Mouse (Mus musculus) cerebellum, adult 9-11 months (tissue): ENCODE measurements at regions not wholly inside any gene's neighbourhood (a gene's known extent, or its start where the extent isn't known, plus 50 kb on each side); places are given as distances from the start of the nearest gene placed in this dataset.
A peak's percentile ranks its signal among the peaks of the same experiment; 100 is the strongest.
"Not testable (repeated sequence)": the region's sequence is repeated elsewhere in the genome, so short reads cannot be mapped to it uniquely, and the experiment has no call there.

ENCODE experiments used
- DNase-seq: peaks from one replicate; pipeline ENCODE4 v3.0.0; 2022

DNA sequence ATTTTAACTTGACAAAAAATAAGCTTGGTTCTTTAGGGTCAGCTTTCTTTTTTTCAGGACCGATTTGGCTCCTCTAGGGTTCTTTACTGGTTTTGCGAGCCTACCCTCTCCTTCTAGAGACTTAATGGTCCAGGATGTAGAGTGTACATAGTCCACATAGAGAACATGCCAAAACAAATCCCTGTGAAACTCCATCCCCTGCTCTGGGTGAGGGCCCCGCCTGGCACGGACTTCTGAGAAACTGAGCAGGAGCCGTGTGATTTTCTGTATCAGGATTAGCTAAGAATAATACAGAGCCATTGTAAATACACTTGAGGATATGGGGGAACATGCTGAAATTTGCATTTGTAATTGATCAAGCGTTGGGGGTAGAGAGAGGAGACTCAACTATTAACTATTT is 118.2 kb upstream of the Teddm2 start:
- DNase-seq: no peak

DNA sequence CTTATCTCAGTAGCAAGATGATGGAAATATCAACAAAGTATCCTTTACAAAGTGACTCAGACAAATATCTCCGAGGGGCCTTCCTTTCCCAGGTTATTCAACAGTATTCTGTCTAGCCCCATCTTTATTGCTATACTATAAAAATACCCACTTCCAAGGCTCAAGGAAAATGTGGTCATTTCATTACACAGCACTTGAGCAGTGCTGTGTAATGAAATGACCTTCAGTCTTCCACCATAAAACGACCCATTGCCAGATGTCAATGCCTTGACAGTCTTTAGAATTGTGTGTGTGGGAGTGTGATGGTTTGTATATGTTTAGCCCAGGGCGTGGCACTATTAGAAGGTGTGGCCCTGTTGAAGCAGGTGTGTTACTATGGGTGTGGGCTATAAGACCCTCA is 124.3 kb upstream of the Teddm2 start:
- no peak for DNase-seq

DNA sequence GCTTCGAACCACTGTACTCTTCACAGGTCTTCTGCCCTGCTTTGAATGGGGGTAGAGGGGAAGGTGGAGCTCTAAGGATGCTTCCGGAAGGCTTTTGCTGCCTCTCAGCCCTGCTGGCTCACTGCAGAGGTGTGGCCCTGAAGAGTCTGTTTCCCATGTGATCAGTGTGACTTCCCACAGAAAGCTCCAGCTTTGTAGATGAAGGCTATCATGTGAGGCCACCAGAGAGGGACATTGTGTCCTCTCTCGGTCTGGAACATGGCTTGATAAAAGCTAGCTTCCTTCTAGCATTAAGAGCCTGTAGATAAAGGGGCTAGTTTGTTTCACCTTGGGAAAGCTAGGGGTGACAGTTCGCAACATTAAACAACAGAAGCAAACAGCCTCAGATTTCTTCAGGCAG is 127.3 kb upstream of the Teddm2 start:
- no peak for DNase-seq

DNA sequence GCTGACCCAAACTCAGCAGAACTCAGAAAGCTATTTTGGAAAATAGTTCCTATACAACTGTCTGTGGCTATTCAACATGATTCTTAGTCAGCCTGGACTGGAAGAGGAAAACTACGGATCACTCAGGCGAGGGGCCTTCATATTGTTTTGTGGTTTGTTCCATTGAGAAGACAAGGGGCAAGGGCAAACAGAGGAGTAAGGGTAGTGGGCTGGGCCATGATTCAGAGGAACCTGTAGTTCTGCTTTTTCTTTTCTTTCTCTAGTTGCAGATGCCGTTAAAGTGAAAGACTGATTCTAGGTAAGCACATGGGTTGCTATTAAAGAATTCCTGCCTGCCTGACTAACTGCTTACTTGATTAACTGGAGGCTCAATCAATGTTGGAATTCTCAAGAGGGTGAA is 129.8 kb upstream of the Teddm2 start:
- no peak for DNase-seq

DNA sequence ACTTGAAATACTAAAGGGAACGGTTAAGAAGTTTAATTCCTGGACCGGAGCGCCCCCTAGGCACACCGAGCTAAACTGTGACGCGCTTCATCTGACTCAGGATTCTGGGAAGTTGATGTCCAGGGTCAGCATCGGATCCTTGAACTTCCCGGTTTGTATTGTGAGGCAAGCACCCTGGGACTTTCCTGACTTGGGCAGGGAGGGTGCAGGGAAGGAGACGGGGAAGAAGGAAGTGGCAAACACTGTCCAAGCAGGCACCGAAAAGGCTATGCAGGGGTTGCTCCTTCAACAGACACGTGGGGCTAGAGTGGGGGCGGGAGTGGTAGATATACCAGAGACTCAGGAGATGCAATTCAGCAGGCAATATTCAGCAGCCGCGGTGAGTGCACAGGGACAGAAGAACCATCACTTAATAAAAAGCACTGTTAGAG is 132.7 kb upstream of the Teddm2 start:
- peak; percentile 17 for DNase-seq

DNA sequence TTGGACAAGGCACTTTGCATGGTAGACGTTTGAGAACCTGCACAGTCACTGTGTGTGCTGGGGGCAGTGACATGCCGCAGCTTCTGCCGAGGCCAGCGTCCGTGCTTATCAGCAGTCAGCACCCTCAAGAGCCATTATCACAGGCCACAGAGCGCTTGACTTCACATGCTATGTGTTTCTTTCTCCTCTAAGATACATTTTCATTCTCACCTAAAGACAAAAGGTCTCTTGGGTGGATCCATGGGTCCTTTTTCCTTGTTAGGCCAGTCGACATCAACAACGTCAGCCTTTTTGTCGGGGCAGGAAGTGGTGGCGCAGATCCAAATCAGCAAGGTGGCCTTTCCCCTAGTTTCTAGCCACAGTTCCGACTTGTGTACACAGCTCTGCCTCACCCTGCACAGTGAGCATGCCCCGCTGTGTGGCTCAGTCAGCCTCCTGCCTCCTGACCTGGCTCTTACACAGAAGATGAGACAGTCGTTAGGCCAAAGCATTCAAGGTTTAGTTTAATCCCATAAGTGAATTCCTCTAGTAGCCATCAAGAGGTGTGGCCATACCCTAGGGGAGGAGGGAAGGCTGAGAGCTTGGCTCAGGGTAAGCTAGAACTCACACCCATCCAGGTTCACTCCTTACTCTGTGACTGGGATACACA is 134.1 kb upstream of the Teddm2 start:
- no peak for DNase-seq

DNA sequence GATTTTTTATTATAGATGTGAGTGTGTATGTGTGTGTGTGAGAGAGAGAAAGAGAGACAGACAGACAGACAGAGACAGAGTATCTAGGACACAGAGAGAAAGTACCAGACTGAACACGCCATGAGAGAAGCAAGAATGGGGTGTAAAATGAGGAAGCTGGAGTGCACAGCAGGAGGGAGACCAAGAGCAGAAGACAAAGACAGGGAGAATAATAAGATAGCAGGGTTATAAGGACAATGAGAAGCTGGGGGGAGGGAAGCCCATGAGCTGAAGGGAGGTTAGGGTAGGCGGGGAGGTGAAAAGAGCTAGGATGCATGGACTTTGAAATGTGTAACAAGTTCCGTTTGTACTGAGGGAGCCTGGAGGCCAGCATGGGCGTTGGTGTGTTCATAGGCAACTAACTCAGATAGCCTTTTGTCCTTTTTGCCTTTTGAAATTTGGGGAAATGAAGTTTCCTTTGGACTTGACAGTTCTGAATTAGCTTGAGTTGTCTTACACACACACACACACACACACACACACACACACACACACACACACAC is 136.8 kb upstream of the Teddm2 start:
- DNase-seq: no peak

DNA sequence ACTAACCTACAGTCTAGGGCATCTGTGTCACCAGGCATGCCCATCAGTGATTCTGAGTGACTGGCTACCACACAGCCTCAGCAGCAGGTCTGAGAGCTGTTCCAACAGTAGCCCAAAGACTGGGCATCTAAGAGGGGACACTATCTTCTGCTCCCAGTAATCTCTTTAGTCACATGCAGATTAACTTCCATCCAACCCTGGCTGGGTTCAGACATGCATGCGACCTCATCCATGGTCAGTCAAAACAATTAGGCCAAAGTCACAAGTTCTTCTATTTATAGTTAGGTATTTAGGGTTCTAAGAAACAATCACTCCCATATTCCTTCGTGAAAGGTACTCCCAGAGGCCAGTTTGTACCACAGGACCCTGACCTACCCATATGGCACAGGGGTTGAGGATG is 138.2 kb upstream of the Teddm2 start:
- DNase-seq: no peak

DNA sequence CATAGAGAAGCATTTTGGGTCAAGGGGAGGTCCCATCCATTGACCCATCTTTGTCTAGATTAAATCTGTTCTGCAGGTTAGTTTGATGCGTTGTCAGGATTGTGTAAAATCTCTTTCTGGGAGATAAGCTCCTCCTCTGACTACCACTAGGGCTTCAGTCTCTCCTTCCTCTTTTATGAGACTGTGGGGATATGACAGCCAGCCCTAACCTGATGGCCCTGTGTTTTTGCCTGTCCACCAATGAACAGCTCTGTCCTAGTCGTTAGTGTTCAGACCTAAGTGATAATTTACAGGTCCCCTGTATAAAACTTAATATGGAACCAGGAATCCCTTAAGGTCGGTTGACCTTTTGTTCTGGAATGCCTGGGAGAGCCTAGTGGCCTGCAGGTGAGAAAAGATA is 140.9 kb upstream of the Teddm2 start:
- no peak for DNase-seq

DNA sequence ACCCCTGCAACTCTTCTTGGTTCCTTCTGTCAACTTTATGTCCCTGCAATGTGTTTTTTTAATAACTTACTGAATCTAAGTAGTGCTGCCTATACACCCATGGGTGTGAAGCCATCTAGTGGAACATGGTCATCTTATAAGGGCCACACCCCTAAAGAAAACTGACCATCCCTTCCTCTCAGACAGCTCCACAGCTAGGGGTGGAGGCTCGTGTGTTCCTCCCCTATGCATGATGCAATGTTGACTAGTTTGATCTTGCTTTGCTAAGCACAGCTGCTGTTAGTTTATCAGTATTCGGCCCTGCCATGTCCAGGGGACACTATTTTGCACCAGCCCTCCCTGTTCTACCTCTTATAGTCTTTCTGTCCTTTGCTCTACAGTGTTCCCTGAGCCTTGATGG is 142.9 kb upstream of the Teddm2 start:
- no peak for DNase-seq

DNA sequence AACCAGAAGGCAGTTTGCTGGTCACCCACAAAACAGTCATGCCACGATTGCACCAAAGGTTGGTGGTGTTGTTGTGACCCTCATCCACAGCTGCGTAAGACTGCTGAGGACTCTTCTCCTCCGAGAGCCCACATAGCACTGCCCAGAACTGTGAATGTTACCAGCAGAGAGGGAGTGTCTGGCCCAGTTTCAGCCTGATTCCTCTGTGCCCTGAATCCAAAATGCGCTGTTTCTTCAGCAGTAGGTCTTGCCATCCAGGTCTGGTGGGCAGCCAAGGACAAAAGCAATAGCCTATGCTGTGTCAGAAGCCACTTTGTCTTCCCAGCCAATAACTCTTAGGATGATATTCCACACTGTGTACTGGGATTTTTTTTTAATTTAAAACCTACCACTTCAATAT is 144.7 kb upstream of the Teddm2 start:
- peak; percentile 7 for DNase-seq

DNA sequence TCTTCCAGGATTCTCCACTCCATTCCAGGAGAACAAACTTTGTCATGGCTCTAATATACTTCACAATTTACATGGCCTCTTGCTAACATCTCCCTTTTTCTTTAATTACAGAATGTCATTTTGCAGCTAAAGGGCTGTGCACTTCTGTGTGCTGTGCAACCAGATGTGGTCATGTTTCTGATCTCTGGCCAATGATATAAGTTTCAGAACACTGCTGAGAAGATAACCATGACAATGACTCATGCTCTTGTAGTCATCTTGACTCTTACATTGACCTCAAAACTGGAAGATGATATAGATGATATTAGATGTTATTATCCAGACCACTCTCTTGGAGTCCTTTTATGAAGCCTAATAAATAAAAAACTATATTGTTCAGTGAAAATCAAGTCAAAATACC is 145.9 kb upstream of the Teddm2 start:
- no peak for DNase-seq

DNA sequence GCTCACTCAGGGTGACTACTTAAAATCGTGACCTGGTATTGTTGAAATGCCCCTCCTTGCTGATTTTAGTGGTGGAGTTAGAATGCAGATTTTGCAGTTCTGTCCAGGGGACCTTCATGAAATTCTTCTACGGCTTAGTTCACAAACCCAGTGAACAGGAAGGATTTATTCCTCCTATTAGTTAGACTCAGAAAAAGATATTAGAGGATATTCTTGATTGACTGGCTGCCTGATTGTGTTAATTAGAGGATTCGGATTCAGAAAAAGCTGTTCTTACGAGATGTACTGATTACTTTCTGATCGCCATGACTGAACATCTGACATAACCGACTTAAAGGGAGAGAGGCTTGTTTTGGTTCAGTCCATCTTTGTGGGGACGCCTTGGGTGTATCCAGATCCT is 147.3 kb upstream of the Zfp648 start:
- DNase-seq: no peak

DNA sequence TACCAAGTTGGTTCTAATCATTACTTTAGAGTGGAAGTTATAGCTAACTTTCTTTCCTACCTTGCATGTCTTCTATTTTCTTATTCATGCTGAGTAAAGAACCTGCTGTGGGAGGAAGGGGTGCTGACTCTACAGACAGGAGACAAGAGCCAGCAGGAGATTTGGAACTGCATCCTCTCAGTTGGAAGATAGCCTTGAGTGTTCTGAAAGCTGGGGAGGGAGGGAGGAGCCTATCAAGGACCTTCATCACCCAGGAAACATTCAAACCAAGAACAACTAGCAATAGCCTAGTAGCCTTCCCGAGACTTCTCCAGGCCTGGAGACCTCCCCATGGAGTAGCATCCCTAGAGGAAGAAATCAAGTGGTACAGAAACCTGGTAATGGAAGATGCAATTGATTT is 146.1 kb upstream of the Zfp648 start:
- DNase-seq: no peak

DNA sequence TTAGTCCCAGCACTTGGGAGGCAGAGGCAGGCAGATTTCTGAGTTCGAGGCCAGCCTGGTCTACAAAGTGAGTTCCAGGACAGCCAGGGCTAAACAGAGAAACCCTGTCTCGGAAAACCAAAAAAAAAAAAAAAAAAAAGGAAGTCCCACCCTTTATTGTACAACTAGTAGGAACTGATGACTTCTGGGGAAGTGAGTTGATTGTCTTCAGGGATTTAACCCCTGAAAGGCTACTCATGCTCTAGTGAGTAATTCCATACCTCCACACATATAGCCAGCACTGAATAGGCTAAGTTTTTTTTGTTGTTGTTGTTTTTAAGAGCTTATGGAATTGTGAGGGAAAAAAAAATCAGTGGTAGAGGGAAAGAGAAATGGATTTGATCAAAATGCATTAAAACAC is 139.6 kb upstream of the Zfp648 start:
- DNase-seq: not testable (repeated sequence)

DNA sequence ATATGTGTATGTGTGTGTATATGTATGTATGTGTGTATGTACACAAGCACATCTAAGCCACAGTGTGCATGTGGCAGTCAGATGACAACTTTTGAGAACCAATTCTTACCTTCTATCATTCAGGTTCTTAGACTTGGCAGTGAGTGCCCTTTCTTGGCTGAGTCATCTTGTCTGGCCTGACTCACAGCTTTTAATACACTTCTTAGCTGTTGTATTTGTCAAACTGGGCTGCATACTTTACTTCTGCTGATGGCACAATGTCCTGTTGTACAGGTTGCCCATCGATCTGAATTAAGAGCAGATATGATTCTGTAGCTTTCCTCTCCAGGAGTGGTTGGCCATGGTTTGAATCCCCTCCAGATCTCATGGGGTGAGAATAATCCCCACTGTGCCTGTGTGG is 139.1 kb upstream of the Zfp648 start:
- no peak for DNase-seq

DNA sequence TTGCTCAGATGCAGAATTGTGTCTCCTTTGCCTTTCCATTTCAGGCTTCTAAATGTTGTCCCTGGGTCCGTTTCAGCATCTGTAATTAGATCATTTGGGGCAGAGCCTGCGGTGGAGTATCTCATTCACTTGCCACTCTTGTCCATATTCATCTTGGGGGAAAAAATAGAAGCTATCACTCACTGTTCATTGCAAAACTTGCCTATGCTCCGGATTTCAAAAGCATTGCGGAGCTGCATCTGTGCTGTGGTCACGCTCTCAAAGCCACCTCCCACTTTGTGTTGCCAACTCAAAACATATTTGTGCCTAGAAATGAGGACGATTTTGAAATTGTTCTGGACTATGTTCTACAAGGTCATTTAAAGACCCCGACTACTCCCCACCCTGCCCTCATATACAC is 138.3 kb upstream of the Zfp648 start:
- no peak for DNase-seq

DNA sequence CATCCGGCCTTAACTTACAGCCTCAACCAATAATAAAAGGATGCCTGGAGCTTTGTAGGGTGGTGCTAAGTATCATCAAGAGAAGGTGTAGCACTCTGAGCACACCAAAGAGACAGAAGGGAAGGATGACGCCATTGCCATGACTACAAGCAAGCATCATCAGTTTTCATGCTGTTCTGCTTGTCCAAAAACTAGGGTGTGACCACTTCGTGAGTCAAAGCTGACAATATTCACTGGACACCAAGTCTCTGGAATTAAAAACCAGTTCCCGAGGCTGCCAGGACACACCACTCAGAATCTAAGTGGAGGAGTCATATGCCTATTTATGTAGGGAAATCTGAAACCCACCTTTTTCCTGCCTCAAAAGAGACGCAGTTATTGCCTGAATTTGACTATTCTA is 136.4 kb upstream of the Zfp648 start:
- no peak for DNase-seq

DNA sequence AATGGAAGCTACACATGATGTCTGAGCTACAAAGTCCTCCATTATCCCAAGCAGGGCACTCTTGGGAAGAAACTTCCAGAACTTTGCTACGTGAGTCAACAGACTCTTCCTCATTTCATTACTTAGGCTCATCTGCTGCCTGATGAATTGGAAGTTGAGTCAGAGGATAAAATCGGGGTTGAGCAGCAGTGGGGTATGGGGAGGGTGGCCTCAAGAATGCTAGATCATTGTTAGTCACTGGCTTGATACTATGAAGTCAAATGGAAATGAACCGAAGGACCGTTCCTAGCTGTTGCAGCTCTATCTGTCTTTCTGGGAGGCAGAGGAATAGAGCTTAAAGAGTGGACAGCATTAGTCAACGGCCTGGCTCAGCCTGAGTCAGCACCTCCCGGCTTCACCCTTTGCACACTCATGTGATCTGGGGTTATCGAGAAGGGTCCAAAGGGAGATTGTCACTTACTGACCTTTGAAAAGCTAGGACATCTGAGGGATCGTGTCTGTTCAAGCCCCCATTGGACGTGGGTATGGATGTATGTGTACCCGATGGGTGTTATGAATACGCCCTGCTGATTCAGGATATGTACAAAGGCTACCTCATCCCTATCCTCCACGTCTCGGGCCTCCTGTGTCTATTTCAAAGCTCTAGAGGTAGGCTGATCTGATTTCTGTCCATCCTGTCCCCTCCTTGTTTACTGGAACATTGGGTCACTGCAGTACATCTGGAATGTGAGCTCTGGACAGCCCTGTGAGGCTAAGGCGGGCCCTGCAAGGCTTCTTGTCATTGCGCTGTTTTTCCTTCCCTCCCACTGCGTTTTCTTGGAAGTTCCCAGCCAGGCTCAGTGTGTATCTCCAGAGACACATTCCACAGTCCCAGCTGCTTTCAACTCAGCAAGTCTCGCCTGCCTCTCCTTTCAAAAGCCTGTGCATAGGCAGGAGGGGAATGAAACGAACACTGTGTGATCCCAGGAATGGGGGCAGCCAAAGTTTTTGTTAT is 135.4 kb upstream of the Zfp648 start:
- no peak for DNase-seq

DNA sequence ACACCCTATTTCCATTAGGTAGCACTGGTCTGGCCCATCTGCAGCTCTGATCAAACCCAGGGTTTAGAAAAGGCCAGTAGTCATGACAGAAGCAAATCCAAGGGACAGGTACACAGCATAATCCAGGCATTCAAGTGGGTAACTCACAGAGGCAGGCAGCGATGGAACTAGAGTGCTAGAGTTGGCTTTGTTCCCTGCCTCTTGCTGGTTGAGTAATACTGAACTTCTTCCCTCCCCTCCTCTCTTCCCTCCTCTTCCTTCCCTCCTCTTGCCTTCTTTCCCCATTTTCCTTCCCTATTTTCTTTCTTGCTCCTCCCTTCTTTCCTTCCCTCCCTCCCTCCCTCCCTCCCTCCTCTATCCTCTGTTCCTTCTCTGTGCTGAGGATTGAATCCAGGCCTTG is 133.1 kb upstream of the Zfp648 start:
- DNase-seq: no peak

DNA sequence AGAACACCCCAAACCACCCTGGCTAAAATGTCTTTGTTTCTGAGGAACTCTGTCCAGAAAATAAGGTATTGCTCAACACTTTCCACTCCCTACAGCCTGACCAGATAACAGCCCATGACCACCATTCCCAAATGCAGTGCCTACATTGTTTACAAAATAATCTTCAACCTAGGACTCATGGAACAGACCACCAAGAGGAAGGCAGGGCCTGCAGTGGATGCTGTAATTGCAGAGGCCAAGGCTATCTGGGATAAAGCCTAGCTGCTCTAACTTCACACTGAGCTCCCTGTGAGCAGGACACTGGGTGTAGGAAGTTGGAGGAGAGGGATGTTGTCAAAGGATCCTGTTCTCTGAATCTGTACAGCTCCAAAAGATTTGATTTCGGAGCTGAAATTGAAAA is 126.7 kb upstream of the Zfp648 start:
- no peak for DNase-seq

DNA sequence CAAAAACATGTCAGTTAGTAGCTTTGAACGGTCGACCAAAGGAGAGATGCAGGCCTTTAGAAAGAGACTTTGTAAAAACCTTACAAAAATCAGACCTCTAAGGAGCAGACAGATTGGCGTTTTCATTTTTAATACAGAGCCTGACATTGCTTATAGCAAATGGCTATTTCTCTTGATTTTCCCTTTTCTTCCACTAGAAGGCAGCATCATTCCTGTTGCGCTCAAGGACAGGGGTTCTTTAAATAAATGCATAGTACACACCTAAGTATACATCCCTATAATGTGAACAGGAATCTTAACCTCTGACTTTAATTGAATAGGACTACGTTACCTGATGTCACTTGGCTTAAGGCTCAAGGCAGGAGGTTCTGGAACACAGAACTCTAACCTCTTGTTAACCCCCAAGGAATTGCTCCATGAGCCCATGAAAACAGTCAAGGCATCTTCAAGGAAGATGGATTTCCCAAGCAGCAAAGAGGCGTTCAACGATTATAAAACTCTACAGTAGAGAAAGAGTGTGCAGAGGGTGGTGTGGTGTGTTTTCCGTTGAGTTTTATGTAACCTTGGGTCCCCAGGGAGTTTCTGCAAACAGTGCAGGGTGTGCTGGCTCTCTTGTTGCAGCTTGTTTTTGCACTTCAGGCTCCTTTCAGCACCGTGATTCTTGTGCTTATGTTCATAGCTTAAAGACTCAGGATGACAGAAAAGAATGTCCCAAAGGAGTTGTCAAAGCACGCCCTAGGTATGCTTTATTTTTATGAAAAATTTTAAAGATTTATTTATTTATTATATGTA is 124.1 kb upstream of the Zfp648 start:
- DNase-seq: no peak
